Mouse (Mus musculus): ENCODE measurements around the gene Gas2l2.

- no peak for TF ChIP-seq POLR2A (IDR thresholded peaks at IDR 0.05; ENCODE audit: borderline replicate concordance, control insufficient read depth, low read depth, low read length)
- no peak for TF ChIP-seq CTCF (IDR thresholded peaks at IDR 0.05; ENCODE audit: control insufficient read depth, insufficient read depth, low read length)
These were observed 8.1 kb upstream of the Gas2l2 start, which contains the start of gene 1700020L24Rik for GRCm38 (mm10) chr11:83437377-83437776.

Data from bone marrow, adult 2 months (tissue).